Mouse (Mus musculus): ENCODE measurements around the gene Hnrnpa1. TPM values are rescaled to one million over a fixed set of nuclear protein-coding genes. Genes with fewer than 3 reads are reported as not detected.

Gene Hnrnpa1
- 145 TPM for polyA plus RNA-seq (2017; shearing (Covaris generic))

DNA sequence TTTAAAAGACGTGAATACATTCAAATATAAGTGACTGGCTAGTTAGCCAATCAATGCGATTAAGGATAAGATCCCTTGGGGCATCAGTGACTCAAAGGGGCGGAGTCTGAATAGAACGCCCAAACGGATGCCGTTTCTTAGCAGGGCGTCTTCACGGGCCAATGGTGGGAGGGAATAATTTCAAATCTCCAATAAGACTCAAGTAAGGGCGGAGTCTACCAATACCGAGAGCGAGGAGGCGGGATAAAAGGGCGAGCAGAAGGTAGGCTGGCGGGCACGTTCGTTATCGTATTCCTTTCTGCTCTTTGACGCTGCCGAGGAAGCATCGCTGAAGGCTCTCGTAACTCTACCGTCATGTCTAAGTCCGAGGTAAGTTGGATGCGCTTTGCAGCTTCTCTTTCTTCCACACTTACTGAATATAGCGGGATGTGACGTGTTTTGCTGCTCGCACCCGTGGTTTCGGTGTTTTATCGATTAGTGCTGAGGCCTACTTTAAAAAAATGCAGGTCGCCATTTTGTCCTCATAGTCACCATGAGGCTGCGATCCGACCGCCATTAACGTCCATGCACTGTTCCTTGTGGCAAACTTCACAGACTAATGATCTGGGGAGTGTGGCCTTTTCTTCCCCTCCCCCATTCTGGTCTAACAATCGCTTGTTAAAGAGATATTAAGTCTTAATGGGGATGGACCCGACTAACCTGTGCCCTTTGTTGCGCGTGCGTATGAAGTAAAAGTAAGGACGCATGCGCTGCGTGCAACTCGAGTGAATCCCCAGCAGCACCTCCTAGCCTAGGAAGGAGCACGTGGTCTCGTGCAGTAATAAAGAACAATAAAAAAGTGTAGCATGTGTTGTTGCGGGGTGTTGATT lies at the start of gene Hnrnpa1:
Gene Hnrnpa1, plus strand, starts transcription at position 273 of the 869 bp plus-strand sequence.

DNA sequence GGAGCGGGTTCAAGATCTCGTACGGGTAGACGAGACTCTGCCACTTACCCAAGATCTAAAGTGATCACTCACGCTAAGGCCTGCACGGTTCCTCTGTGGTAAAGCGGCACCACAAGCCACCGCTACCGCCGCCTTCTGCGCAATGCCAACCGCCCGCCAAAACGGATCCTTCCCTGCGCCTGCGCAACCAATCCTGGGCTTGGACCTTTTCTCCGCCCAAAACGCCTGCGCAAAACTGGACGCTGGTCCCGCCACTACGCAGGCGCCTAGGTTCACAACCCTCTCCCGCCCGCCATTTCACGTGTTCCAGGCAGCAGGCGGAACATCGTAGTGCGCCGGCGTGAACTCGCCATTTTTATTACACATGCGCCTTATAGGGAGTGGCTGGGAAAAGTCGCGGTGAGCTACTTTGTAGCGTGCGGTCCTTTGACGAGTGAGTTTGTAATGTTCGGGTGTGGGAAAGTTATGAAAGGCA lies 510 bp upstream of the Hnrnpa1 start, which contains the start of gene Cbx5:
Gene Cbx5, minus strand, starts transcription at position 132 of the 475 bp plus-strand sequence.

DNA sequence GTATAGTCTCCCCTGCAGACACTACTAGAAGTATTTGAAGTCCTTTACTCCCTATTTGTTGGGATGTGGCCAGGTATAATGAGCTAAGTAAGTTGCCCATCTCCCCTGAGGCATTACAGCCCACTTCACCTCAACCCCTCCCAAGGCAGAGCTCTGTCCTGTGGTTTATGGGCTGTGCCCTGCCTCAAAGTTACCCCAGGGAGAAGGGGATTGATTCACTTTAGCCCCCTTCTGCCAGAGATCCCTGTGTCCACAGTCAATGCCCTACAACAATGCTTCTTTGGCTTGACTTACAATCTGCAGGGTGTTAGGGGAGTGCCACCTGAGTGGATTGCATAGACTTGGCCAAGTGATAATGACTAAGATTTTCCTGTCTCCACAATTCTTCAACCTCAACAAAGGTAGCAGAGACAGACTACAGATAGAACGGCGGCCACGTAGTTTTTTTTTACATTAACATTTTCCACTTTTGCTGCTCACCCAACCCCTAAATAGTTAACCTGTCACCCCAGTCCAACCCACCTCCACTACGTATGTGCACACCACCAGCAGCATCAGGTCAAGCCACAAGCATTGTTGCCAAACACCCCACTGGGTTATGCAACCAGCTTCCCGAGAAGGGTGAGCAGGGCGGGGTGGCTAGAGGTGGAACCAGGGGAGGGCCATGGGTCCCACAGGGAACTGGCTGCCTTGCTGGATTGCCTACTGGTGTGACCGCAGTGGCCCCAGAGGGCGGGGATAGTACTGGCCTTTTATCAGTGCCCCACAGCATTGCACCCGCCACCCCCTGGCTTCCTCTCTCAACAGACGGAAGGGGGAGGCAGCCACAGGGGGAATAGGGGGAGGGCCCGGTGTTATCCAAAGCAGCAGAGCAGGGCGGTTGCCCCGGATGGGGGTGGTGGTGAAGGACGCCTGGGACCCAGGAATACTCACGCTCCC lies 17.8 kb downstream of the Hnrnpa1 start, which contains the start of gene Nfe2:
Gene Nfe2, minus strand, starts transcription at position 614 of the 939 bp plus-strand sequence.

DNA sequence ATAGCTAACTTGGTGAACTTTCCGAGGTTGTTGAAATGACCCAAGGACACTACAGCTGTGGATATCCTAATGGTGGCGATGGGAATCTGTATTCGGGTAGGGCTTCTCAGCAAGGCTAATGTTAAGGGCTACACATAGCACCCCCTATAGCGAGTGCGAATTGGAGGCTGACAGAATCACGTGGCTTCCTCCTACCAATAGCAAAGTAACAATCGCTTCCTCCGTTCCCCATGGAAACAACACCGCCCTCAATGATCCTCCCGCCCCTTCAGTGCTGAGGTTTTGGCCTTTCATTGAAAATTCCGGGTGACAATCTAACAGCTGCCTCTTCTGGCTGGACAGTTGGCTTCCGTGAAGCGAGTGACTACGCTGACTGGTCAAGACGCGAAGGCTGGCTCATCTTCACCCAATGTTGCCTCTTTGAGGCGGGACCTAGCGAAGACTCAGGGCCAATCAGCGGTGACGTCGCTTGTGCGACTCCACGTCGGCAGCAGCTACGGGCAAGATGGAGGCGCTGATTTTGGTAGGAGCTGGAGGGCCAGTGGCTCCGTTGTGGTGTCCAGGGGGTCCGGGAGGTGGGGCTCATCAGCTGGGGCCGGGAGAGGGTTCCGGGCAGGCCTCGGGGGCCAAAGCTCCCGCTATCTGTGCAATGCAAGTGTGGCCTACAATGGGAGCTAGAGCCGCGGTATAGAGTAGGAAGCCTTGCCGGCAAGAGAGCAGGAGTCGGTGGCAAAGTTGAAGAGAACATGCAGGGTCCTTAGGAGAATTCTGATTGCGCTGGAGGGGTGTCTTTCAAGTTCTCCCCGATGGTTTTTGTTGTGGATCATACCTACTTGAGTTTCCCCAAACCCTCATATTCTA lies 32.4 kb downstream of the Hnrnpa1 start, which contains the start of gene Copz1:
Gene Copz1, plus strand, starts transcription at position 296 of the 861 bp plus-strand sequence.

Other genes with a start within 250 kb of the Hnrnpa1 start
- gene Hoxc8, start 249.8 kb upstream of the Hnrnpa1 start, polyA plus RNA-seq (2017; shearing (Covaris generic)), result 0.12 TPM
- not detected for gene Hoxc6, start 242.2 kb upstream of the Hnrnpa1 start, polyA plus RNA-seq (2017; shearing (Covaris generic))
- gene Hoxc4, start 221.5 kb upstream of the Hnrnpa1 start, polyA plus RNA-seq (2017; shearing (Covaris generic)), result not detected
- 9.8 TPM for gene Smug1, start 73.3 kb upstream of the Hnrnpa1 start, polyA plus RNA-seq (2017; shearing (Covaris generic))
- 10.6 TPM for gene Cbx5, start 616 bp upstream of the Hnrnpa1 start, polyA plus RNA-seq (2017; shearing (Covaris generic))
- 0.55 TPM for gene Nfe2, start 18.0 kb downstream of the Hnrnpa1 start, polyA plus RNA-seq (2017; shearing (Covaris generic))
- 176 TPM for gene Copz1, start 32.3 kb downstream of the Hnrnpa1 start, polyA plus RNA-seq (2017; shearing (Covaris generic))
- gene Gpr84, start 70.2 kb downstream of the Hnrnpa1 start, polyA plus RNA-seq (2017; shearing (Covaris generic)), result not detected
- gene Zfp385a, start 99.7 kb downstream of the Hnrnpa1 start, polyA plus RNA-seq (2017; shearing (Covaris generic)), result 0.13 TPM
- gene Itga5, start 126.3 kb downstream of the Hnrnpa1 start, polyA plus RNA-seq (2017; shearing (Covaris generic)), result 7.7 TPM
- not detected for gene Gtsf1, start 190.0 kb downstream of the Hnrnpa1 start, polyA plus RNA-seq (2017; shearing (Covaris generic))
- gene Gtsf2, start 208.0 kb downstream of the Hnrnpa1 start, polyA plus RNA-seq (2017; shearing (Covaris generic)), result not detected
- 148 TPM for gene Nckap1l, start 213.4 kb downstream of the Hnrnpa1 start, polyA plus RNA-seq (2017; shearing (Covaris generic))